Mouse (Mus musculus): ENCODE measurements at regions not wholly inside any gene's neighbourhood (a gene's known extent, or its start where the extent isn't known, plus 50 kb on each side); places are given as distances from the start of the nearest gene placed in this dataset.

GRCm38 (mm10) chr15:15238309-15238708 is 1490.2 kb upstream of the Cdh9 start:
- no peak overlapping the region for H3K27ac ChIP-seq

More at GRCm38 (mm10) chr15:15238309-15238708, 1490.2 kb upstream of the Cdh9 start:
- H3K27me3 ChIP-seq, result no peaks in the 10 kb centered on the region
- no peaks in the 10 kb centered on the region for H3K4me1 ChIP-seq
- no peak overlapping the region for H3K9ac ChIP-seq
- no peaks in the 10 kb centered on the region for H3K9me3 ChIP-seq
- ATAC-seq (ENCODE audit: insufficient number of reproducible peaks, insufficient read depth, low FRiP score, low TSS enrichment, low read depth), result no peak
- no peak overlapping the region for H3K4me2 ChIP-seq
- no peaks in the 10 kb centered on the region for H3K36me3 ChIP-seq
- H3K4me3 ChIP-seq, result no peak overlapping the region

Measured in embryonic facial prominence, embryonic 13.5 days (tissue).